Mouse (Mus musculus) MEL (cell line): ENCODE data around the gene Tmem169. TPM values are rescaled to one million over a fixed set of nuclear protein-coding genes. Genes with fewer than 3 reads are reported as not detected.

Experiments used
- DNase-seq: peaks from one replicate; pipeline ENCODE4 v3.0.0; 2011; ENCODE audit warnings: low read depth, low spot score
- H3K27ac ChIP-seq: 2 replicates; pipeline ENCODE4 v1.5.1; 2012; ENCODE audit warnings: low read depth, mild to moderate bottlenecking, control low read depth, low read length, moderate library complexity; ENCODE audit not compliant: control insufficient read depth
- H3K27me3 ChIP-seq, 2 experiments: fragments of 150-350 bp in 1 of 2; sonication (generic) in 1 of 2; 2 replicates each; pipeline ENCODE4 v1.6.1; 2012; ENCODE audit warnings: low read length in 2 of 2, mild to moderate bottlenecking in 2 of 2, improper control_type of control experiment in 1 of 2, moderate library complexity in 1 of 2; ENCODE audit not compliant: insufficient read depth in 2 of 2, control insufficient read depth in 1 of 2
- H3K36me3 ChIP-seq, 2 experiments: 2 replicates each; pipeline ENCODE4 v1.6.1; 2012 to 2014; ENCODE audit warnings: low read length in 2 of 2, improper control_type of control experiment in 1 of 2, inconsistent platforms in 1 of 2, mild to moderate bottlenecking in 1 of 2; ENCODE audit not compliant: insufficient read depth in 2 of 2, control insufficient read depth in 1 of 2
- H3K4me1 ChIP-seq, 2 experiments: fragments of 150-350 bp in 1 of 2; sonication (generic) in 1 of 2; 2 replicates each; pipeline ENCODE4 v1.6.1; 2012; ENCODE audit warnings: low read length in 2 of 2, improper control_type of control experiment in 1 of 2, mild to moderate bottlenecking in 1 of 2; ENCODE audit not compliant: insufficient read depth in 2 of 2, control insufficient read depth in 1 of 2
- H3K4me3 ChIP-seq, 2 experiments: fragments of 150-350 bp in 1 of 2; sonication (generic) in 1 of 2; 2 replicates each; pipeline ENCODE4 v1.5.1; 2012; ENCODE audit warnings: low read depth in 2 of 2, low read length in 2 of 2, mild to moderate bottlenecking in 2 of 2, moderate library complexity in 2 of 2, control low read depth in 1 of 2, improper control_type of control experiment in 1 of 2; ENCODE audit not compliant: control insufficient read depth in 1 of 2, insufficient read depth in 1 of 2
- H3K79me2 ChIP-seq: 2 replicates; pipeline ENCODE4 v1.6.1; 2012; ENCODE audit warnings: mild to moderate bottlenecking, low read length, moderate library complexity; ENCODE audit not compliant: control insufficient read depth, poor library complexity, insufficient read depth
- H3K9ac ChIP-seq: 2 replicates; pipeline ENCODE4 v1.6.1; 2012; ENCODE audit warnings: low read depth, mild to moderate bottlenecking, control low read depth, low read length, moderate library complexity; ENCODE audit not compliant: control insufficient read depth, poor library complexity, severe bottlenecking
- H3K9me3 ChIP-seq: fragments of 150-350 bp; sonication (generic); replicated peaks from 2 replicates; pipeline ENCODE4 v1.6.1; 2012; ENCODE audit warnings: mild to moderate bottlenecking, low read length, improper control_type of control experiment, moderate library complexity; ENCODE audit not compliant: insufficient read depth
- CHD1 ChIP-seq: IDR thresholded peaks from 2 replicates; pipeline ENCODE4 v1.6.1; 2012; ENCODE audit warnings: low read depth, mild to moderate bottlenecking, inconsistent platforms, low read length, improper control_type of control experiment
- CHD2 ChIP-seq: IDR thresholded peaks from 2 replicates; pipeline ENCODE4 v1.6.1; 2011; ENCODE audit warnings: low read length, improper control_type of control experiment
- CTCF ChIP-seq, 3 experiments: IDR thresholded peaks in 2 of 3; conservative IDR thresholded peaks in 1 of 3; 2 replicates each; pipeline ENCODE4 v1.5.1; 2011 to 2012; ENCODE audit warnings: low read length in 3 of 3, low read depth in 2 of 3, mild to moderate bottlenecking in 2 of 3, improper control_type of control experiment in 1 of 3, inconsistent platforms in 1 of 3, mixed read lengths in 1 of 3, moderate library complexity in 1 of 3; ENCODE audit not compliant: control insufficient read depth in 1 of 3, insufficient read depth in 1 of 3, poor library complexity in 1 of 3, severe bottlenecking in 1 of 3
- E2F4 ChIP-seq: IDR thresholded peaks from 2 replicates; pipeline ENCODE4 v1.6.1; 2011; ENCODE audit warnings: low read depth, low read length, improper control_type of control experiment, borderline replicate concordance
- ELF1 ChIP-seq: IDR thresholded peaks from 2 replicates; pipeline ENCODE4 v1.6.1; 2014; ENCODE audit warnings: low read depth, mild to moderate bottlenecking, inconsistent platforms, low read length, improper control_type of control experiment, moderate library complexity
- EP300 ChIP-seq, 2 experiments: IDR thresholded peaks; 2 replicates each; pipeline ENCODE4 v1.6.1; 2011; ENCODE audit warnings: improper control_type of control experiment in 2 of 2, low read length in 2 of 2, low read depth in 1 of 2, mild to moderate bottlenecking in 1 of 2
- ETS1 ChIP-seq: IDR thresholded peaks from 2 replicates; pipeline ENCODE4 v1.6.1; 2012; ENCODE audit warnings: low read depth, mild to moderate bottlenecking, inconsistent platforms, low read length, improper control_type of control experiment, moderate library complexity
- GABPA ChIP-seq: IDR thresholded peaks from 2 replicates; pipeline ENCODE4 v1.6.1; 2012; ENCODE audit warnings: low read depth, mild to moderate bottlenecking, inconsistent platforms, low read length, improper control_type of control experiment, moderate library complexity
- GATA1 ChIP-seq: IDR thresholded peaks from 2 replicates; pipeline ENCODE4 v1.6.1; 2011; ENCODE audit warnings: low read depth, low read length, improper control_type of control experiment
- HCFC1 ChIP-seq: IDR thresholded peaks from 2 replicates; pipeline ENCODE4 v1.6.1; 2012; ENCODE audit warnings: low read depth, mild to moderate bottlenecking, inconsistent platforms, low read length, improper control_type of control experiment, moderate library complexity
- JUND ChIP-seq: IDR thresholded peaks from 2 replicates; pipeline ENCODE4 v1.6.1; 2011; ENCODE audit warnings: low read depth, mild to moderate bottlenecking, improper control_type of control experiment, low read length
- MAFK ChIP-seq: IDR thresholded peaks from 2 replicates; pipeline ENCODE4 v1.6.1; 2011; ENCODE audit warnings: low read depth, mild to moderate bottlenecking, low read length, improper control_type of control experiment, borderline replicate concordance
- MAX ChIP-seq: IDR thresholded peaks from 2 replicates; pipeline ENCODE4 v1.6.1; 2011; ENCODE audit warnings: low read length, improper control_type of control experiment
- MAZ ChIP-seq: IDR thresholded peaks from 2 replicates; pipeline ENCODE4 v1.6.1; 2012; ENCODE audit warnings: low read depth, mild to moderate bottlenecking, inconsistent platforms, low read length, improper control_type of control experiment
- MEF2A ChIP-seq: IDR thresholded peaks from 2 replicates; pipeline ENCODE4 v1.6.1; 2014; ENCODE audit warnings: low read depth, mild to moderate bottlenecking, inconsistent platforms, low read length, improper control_type of control experiment; ENCODE audit not compliant: poor library complexity, insufficient replicate concordance, severe bottlenecking; ENCODE audit errors: extremely low read depth
- MYB ChIP-seq: IDR thresholded peaks from 2 replicates; pipeline ENCODE4 v1.6.1; 2011; ENCODE audit warnings: mild to moderate bottlenecking, low read depth, low read length, improper control_type of control experiment
- NELFE ChIP-seq: IDR thresholded peaks from 2 replicates; pipeline ENCODE4 v1.6.1; 2011; ENCODE audit warnings: low read depth, low read length, improper control_type of control experiment
- POLR2A ChIP-seq, 2 experiments: IDR thresholded peaks; 2 replicates each; pipeline ENCODE4 v1.6.1; 2011 to 2012; ENCODE audit warnings: low read length in 2 of 2, mild to moderate bottlenecking in 2 of 2, control low read depth in 1 of 2, improper control_type of control experiment in 1 of 2, low read depth in 1 of 2, moderate library complexity in 1 of 2; ENCODE audit not compliant: control insufficient read depth in 1 of 2, insufficient read depth in 1 of 2, poor library complexity in 1 of 2
- POLR2AphosphoS5 ChIP-seq: IDR thresholded peaks from 2 replicates; pipeline ENCODE4 v1.6.1; 2012; ENCODE audit warnings: low read depth, borderline replicate concordance, mild to moderate bottlenecking, inconsistent platforms, low read length, moderate library complexity, mixed read lengths
- RCOR1 ChIP-seq: IDR thresholded peaks from 2 replicates; pipeline ENCODE4 v1.6.1; 2012; ENCODE audit warnings: low read depth, mild to moderate bottlenecking, inconsistent platforms, low read length, improper control_type of control experiment
- SIN3A ChIP-seq: IDR thresholded peaks from 2 replicates; pipeline ENCODE4 v1.6.1; 2012; ENCODE audit warnings: low read length, improper control_type of control experiment, inconsistent platforms
- SMC3 ChIP-seq: IDR thresholded peaks from 2 replicates; pipeline ENCODE4 v1.6.1; 2011; ENCODE audit warnings: low read depth, low read length, improper control_type of control experiment
- TCF12 ChIP-seq: IDR thresholded peaks from 2 replicates; pipeline ENCODE4 v1.6.1; 2014; ENCODE audit warnings: low read depth, mild to moderate bottlenecking, inconsistent platforms, low read length, improper control_type of control experiment, moderate library complexity
- UBTF ChIP-seq: IDR thresholded peaks from 2 replicates; pipeline ENCODE4 v1.6.1; 2012; ENCODE audit warnings: low read depth, mild to moderate bottlenecking, inconsistent platforms, low read length, improper control_type of control experiment, moderate library complexity, borderline replicate concordance; ENCODE audit not compliant: insufficient read depth
- USF2 ChIP-seq, 2 experiments: IDR thresholded peaks; 2 replicates each; pipeline ENCODE4 v1.6.1; 2011 to 2012; ENCODE audit warnings: improper control_type of control experiment in 2 of 2, low read length in 2 of 2, borderline replicate concordance in 1 of 2, inconsistent platforms in 1 of 2, low read depth in 1 of 2, mild to moderate bottlenecking in 1 of 2; ENCODE audit not compliant: insufficient read depth in 1 of 2
- ZC3H11A ChIP-seq: IDR thresholded peaks from 2 replicates; pipeline ENCODE4 v1.6.1; 2012; ENCODE audit warnings: low read depth, mild to moderate bottlenecking, inconsistent platforms, low read length, improper control_type of control experiment
- ZKSCAN1 ChIP-seq: IDR thresholded peaks from 2 replicates; pipeline ENCODE4 v1.6.1; 2012; ENCODE audit warnings: low read depth, mild to moderate bottlenecking, inconsistent platforms, low read length, improper control_type of control experiment, moderate library complexity
- ZMIZ1 ChIP-seq: IDR thresholded peaks from 2 replicates; pipeline ENCODE4 v1.6.1; 2012; ENCODE audit warnings: low read depth, mild to moderate bottlenecking, inconsistent platforms, low read length, improper control_type of control experiment, moderate library complexity
- ZNF384 ChIP-seq: IDR thresholded peaks from 2 replicates; pipeline ENCODE4 v1.6.1; 2012; ENCODE audit warnings: low read depth, mild to moderate bottlenecking, inconsistent platforms, low read length, improper control_type of control experiment
- polyA plus RNA-seq, 2 experiments: library from polyadenylated mRNA; stranded (reverse) in 1 of 2; unstranded in 1 of 2; fragments of >175 nt in 1 of 2; fragments of >200 nt in 1 of 2; gene quantifications; 2 replicates each; pipeline versions ENCODE4 v1.2.1 to v1.2.4; 2012; ENCODE audit warnings: low replicate concordance in 2 of 2, low read depth in 1 of 2; ENCODE audit not compliant: insufficient read length in 2 of 2, insufficient read depth in 1 of 2, missing spikeins in 1 of 2
- total RNA-seq: library from RNA; depleted of rRNA; stranded (reverse); fragments of 300-350 nt; gene quantifications from 2 replicates; pipeline ENCODE4 v1.2.3, GENCODE M21; 2012

Tmem169 gene
- total and polyA plus RNA-seq, 3 experiments, result 0.06 TPM; not detected in 2

DNA sequence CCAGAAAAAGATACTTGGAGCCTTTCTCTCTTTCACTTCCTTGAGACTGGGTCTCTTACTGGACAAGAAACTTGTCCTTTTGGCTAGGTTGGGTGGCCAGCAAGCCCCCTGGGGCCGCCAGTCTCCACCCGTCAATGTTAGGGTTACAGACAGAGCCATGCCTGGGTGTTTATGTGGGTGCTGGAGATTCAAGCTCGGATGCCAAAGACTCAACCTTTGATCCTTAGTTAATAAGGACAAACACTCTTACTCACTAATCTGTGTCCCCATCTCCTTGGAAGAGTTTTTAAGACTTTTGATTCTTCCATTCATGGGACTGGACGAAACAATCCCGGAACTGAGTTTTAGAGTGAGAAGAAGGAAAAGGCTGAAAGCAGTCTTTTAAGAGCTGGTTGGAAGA lies 54.2 kb downstream of the Tmem169 start:
- Histone ChIP-seq H3K9ac (no peak overlapping the region), H3K4me1 (no peaks in the 10 kb centered on the region), H3K79me2 (no peaks in the 10 kb centered on the region), H3K36me3 (peaks cover 0 to 6% of the 10 kb centered on the region in 2 experiments; a peak in 2 of 4 replicates), H3K27ac (no peak overlapping the region), H3K4me3 (no peak overlapping the region), H3K27me3 (no peaks in the 10 kb centered on the region), H3K9me3 (no peaks in the 10 kb centered on the region)
- no peak for TF ChIP-seq UBTF
- TF ChIP-seq MAFK, result no peak
- DNase-seq, result no peak

DNA sequence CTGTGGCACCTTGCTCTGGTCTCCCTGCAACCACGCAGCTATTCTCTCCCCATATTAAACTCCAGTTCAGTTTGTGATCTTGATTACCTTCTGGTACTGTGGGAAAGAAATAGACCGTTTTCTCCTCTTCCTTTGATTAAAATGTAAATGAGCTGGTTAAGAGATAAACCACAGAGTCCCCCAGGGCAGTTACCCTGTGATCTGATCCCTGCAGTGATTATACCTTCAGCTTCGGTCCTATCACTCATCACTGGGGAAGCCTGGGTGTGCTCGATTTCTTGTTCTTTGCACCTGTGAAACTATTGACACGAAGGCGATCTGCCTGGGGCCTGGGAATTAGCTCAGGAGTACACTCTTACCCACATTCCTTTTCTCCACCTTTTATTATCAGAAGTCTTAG lies 63.7 kb downstream of the Tmem169 start:
- H3K36me3 ChIP-seq, result peaks cover 6% of the 10 kb centered on the region in 2 experiments; a peak in 3 of 4 replicates
- H3K9me3 ChIP-seq, result no peaks in the 10 kb centered on the region
- H3K4me3 ChIP-seq, result no peak overlapping the region
- H3K79me2 ChIP-seq, result no peaks in the 10 kb centered on the region
- H3K4me1 ChIP-seq, result peaks cover 0 to 4% of the 10 kb centered on the region in 2 experiments; a peak in 2 of 4 replicates
- peak; percentile 92 for TF ChIP-seq RCOR1
- TF ChIP-seq MYB, result peak; percentile 59
- TF ChIP-seq ELF1, result no peak
- TF ChIP-seq GATA1, result peak; percentile 39; the same call in 1 of the 2 replicates
- no peak for TF ChIP-seq NELFE
- TF ChIP-seq E2F4, result no peak
- TF ChIP-seq POLR2A (IDR thresholded peaks at IDR 0.05; ENCODE audit: control insufficient read depth in 1 of 2, insufficient read depth in 1 of 2, low read depth in 1 of 2, low read length in 2 of 2, poor library complexity in 1 of 2), result no peak
- no peak for TF ChIP-seq POLR2AphosphoS5
- no peak for TF ChIP-seq MEF2A
- no peak for TF ChIP-seq ZC3H11A
- no peak for TF ChIP-seq CHD2
- TF ChIP-seq ZKSCAN1, result no peak
- no peak for TF ChIP-seq CHD1
- no peak for TF ChIP-seq SMC3
- TF ChIP-seq UBTF, result no peak
- no peak for TF ChIP-seq ZMIZ1
- no peak for TF ChIP-seq MAZ
- TF ChIP-seq USF2 (IDR thresholded peaks at IDR 0.05; ENCODE audit: borderline replicate concordance in 1 of 2, insufficient read depth in 1 of 2, low read depth in 1 of 2, low read length in 2 of 2), result no peak
- peak; percentile 20; the same call in 1 of the 2 replicates for TF ChIP-seq ETS1
- TF ChIP-seq TCF12, result peak; percentile 68; the same call in 1 of the 2 replicates
- no peak for TF ChIP-seq CTCF (IDR thresholded peaks at IDR 0.05 in 2 of 3, conservative IDR thresholded peaks at IDR 0.05 in 1 of 3; ENCODE audit: control insufficient read depth in 1 of 3, insufficient read depth in 1 of 3, low read depth in 2 of 3, low read length in 3 of 3, poor library complexity in 1 of 3, severe bottlenecking in 1 of 3)
- peak; percentile 21; the same call in 1 of the 2 replicates for TF ChIP-seq MAFK
- TF ChIP-seq JUND, result no peak
- TF ChIP-seq HCFC1, result no peak
- no peak for TF ChIP-seq ZNF384
- no peak for TF ChIP-seq MAX
- TF ChIP-seq SIN3A, result no peak; the same call in 1 of the 2 replicates
- TF ChIP-seq GABPA, result no peak
- TF ChIP-seq EP300 (IDR thresholded peaks at IDR 0.05; ENCODE audit: low read depth in 1 of 2, low read length in 2 of 2), result peak; percentile 48 to 84; a peak in 3 of 4 replicates
- no peak overlapping the region for H3K9ac ChIP-seq
- H3K27me3 ChIP-seq, result no peaks in the 10 kb centered on the region
- no peak overlapping the region for H3K27ac ChIP-seq
- peak; percentile 20 for DNase-seq
